Mouse (Mus musculus): ENCODE measurements around the gene Fam149a. TPM values are rescaled to one million over a fixed set of nuclear protein-coding genes. Genes with fewer than 3 reads are reported as not detected.

Gene Fam149a
- polyA plus RNA-seq, 1 experiment from 2014 or later: 1.6 TPM

DNA sequence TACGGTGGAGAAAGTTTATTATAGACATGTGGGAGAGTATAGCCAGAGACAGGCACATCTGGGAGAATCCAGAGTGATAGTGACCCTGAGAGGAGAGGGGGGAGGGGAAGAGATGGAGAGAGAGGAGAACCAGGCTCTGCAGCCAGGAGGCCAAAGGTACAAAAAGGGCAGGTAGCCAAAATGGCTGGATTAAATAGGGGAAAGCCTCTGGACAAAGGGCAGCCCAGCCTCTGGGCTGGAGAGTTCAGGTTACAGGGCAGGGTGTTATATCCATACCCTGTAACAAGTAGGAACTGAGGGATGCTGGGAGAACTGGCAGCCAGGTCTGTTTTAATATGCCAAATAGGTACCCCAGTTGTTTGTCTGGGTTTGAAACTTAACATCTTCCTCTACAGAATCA, 18.9 kb downstream of the Fam149a start:
- no peaks in the 10 kb centered on the region for H3K36me3 ChIP-seq
- no peak for DNase-seq
- H3K27ac ChIP-seq: no peak overlapping the region

DNA sequence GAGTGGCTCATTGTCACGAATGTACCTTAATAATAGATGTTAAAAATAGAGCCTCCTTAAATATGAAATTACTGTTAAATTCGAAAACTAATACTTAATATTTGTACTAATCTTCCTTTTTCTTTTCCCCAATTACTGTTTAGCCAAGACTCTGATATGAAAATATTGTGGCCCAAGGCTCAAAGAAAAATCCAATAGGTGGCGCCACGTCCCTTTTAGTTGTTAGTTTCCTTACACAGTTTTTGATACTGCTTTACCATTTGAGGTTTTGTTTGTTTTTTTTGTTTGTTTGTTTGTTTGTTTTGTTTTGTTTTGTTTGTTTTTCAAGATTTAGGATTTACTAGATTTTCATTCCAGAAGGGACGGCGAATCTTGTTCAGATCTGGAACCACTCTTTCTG, 19.8 kb downstream of the Fam149a start:
- Histone ChIP-seq H3K27ac (no peak overlapping the region), H3K4me1 (replicated peaks) (no peaks in the 10 kb centered on the region), H3K9ac (no peak overlapping the region), H3K4me3 (replicated peaks) (no peak overlapping the region), H3K27me3 (peaks cover 7% of the 10 kb centered on the region; the same call in 1 of the 2 replicates), H3K9me3 (replicated peaks) (no peaks in the 10 kb centered on the region), H3K4me2 (no peak overlapping the region), H3K36me3 (no peaks in the 10 kb centered on the region)
- DNase-seq (no peak), ATAC-seq (ENCODE audit: low read depth) (no peak)
- 41% methylated on average over 6 of the region's 6 CpGs for WGBS (ENCODE audit: insufficient replicate concordance)

More for the DNA sequence above, 18.9 kb downstream of the Fam149a start:
- Histone ChIP-seq H3K4me3 (replicated peaks) (no peak overlapping the region), H3K9ac (no peak overlapping the region), H3K9me3 (replicated peaks) (no peaks in the 10 kb centered on the region), H3K4me2 (no peak overlapping the region), H3K27me3 (peaks cover 5% of the 10 kb centered on the region; the same call in 1 of the 2 replicates), H3K4me1 (replicated peaks) (no peaks in the 10 kb centered on the region)
- WGBS (ENCODE audit: insufficient replicate concordance): 65% methylated on average over 1 of the region's 1 CpGs
- ATAC-seq (ENCODE audit: low read depth): peak; percentile 48; the same call in 1 of the 2 replicates

DNA sequence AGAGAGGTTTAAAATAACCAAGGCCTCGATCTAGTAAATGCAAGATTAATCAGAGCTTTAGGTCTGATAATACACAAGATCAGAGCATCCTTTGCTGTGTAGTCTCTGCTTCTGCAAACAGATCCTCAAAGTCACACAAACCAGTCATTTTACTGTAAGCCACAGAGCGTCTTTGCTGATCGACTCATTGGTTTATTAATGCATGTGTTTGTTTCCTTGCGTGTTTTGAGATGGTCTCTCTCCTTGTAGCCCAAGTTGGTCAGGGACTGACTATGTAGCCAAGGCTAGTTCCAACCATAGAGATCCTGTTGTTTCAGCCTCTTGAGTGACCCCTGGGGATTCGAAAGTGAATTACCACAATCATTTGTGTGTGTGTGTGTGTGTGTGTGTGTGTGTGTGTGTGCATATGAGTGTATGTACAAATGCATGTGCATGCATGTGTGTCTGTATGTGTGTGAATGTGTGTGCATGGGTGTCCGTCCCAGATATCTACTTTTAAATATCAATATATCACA, 22.9 kb downstream of the Fam149a start:
- H3K4me2 ChIP-seq: no peak overlapping the region
- no peak overlapping the region for H3K4me3 ChIP-seq (replicated peaks)
- no peaks in the 10 kb centered on the region for H3K4me1 ChIP-seq (replicated peaks)
- no peaks in the 10 kb centered on the region for H3K36me3 ChIP-seq
- 59% methylated on average over 6 of the region's 6 CpGs for WGBS (ENCODE audit: insufficient replicate concordance)
- ATAC-seq (ENCODE audit: low read depth): no peak
- H3K27ac ChIP-seq: no peak overlapping the region
- peaks cover 7% of the 10 kb centered on the region; the same call in 1 of the 2 replicates for H3K27me3 ChIP-seq
- no peak overlapping the region for H3K9ac ChIP-seq
- H3K9me3 ChIP-seq (replicated peaks): no peaks in the 10 kb centered on the region
- no peak for DNase-seq

DNA sequence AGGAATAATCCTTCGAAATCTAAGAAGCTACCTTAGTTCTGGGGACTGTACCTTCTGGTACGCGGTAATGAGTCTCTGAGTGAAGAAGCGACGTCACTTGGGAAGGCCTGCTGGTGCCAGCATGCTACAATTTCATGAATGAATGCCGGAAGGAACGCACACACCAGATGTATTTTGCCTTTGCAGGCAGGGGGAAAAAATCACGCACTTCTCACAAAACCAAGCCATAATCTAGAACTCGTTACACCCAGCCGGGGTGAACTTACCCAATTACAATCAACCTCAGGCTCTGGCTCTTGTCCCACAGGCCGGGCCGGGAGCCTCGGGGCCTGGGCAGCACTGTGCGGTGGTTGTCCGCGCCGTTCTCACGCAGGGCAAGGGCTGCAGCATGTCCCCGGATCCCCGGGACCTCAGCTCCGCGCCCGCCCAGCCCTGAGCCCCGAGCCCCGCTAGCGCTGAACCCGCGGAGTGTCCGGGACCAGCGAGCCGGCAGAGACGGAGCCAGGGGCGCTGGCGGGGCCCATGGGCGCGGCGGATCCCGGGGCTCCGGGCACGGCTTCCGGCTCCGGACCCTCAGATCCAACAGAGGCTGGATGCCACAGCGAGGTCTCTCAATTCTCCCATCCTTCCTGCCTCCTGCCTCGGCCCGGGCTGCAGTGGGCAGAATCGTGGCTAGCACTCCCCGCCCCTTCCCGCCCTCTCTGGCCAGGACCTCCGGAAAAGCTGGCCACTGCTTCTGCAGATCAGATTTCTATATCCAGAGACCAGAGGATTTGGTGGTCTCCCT, 23.8 kb downstream of the Fam149a start:
- Histone ChIP-seq H3K27ac (no peak overlapping the region), H3K4me1 (replicated peaks) (no peaks in the 10 kb centered on the region), H3K9me3 (replicated peaks) (no peaks in the 10 kb centered on the region), H3K4me3 (replicated peaks) (peak overlapping the region; percentile 55), H3K9ac (peak overlapping the region; percentile 58), H3K27me3 (peaks cover 7% of the 10 kb centered on the region; the same call in 1 of the 2 replicates), H3K4me2 (peak overlapping the region; percentile 60), H3K36me3 (no peaks in the 10 kb centered on the region)
- no peak for DNase-seq
- ATAC-seq (ENCODE audit: low read depth): peak; percentile 54
- 9% methylated on average over 46 of the region's 49 CpGs for WGBS (ENCODE audit: insufficient replicate concordance)

DNA sequence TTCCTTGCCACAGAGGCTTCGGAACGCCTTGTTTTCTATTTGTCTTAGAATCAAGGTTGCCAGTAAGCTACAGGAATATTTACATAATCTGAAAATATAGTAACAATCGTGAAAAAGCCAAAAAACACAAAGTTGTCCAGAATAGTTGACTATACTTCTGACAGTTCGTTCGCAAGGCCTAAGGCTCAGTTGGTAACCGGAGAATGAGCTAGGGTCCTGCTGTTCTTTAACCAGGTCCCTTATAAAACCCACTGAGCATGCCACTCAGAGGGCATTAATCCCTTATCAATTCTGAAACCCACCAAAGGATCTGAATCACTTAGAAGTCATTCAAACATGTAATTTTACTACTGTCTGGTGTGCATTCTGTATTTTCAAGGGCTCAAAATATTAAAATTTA, 26.3 kb downstream of the Fam149a start:
- 65% methylated on average over 6 of the region's 6 CpGs for WGBS (ENCODE audit: insufficient replicate concordance)
- ATAC-seq (ENCODE audit: low read depth): no peak

DNA sequence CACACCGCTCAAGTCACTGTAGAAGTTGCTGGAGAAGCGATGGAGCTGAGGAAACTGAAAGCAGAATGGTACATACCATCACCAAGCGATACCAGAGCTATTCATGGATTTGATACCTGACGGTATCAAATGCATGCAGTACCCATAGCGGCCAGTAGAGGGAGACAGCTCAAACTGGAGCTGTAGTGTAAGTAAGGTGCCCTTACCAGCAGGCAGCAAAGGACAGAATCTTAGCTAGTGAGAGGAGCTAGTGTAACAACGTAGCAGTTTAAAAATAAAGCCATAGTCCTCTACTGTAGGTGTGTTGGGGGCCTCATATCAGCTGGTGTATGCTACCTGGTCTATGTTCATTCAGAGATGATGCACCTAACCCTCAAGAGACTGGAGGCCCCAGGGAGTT, 37.1 kb downstream of the Fam149a start:
- no peak overlapping the region for H3K4me2 ChIP-seq
- ATAC-seq (ENCODE audit: low read depth) (0 out of 2 replicates have a peak, but pooled peaks have one; percentile 23), DNase-seq (peak; percentile 14)
- 15% methylated on average over 6 of the region's 6 CpGs for WGBS (ENCODE audit: insufficient replicate concordance)
- no peaks in the 10 kb centered on the region for H3K36me3 ChIP-seq
- H3K4me3 ChIP-seq (replicated peaks): no peak overlapping the region
- H3K9me3 ChIP-seq (replicated peaks): no peaks in the 10 kb centered on the region
- H3K27me3 ChIP-seq: no peaks in the 10 kb centered on the region
- no peaks in the 10 kb centered on the region for H3K4me1 ChIP-seq (replicated peaks)
- no peak overlapping the region for H3K27ac ChIP-seq
- H3K9ac ChIP-seq: no peak overlapping the region

More for the DNA sequence above, 26.3 kb downstream of the Fam149a start:
- no peak for DNase-seq
- Histone ChIP-seq H3K9ac (no peak overlapping the region), H3K9me3 (replicated peaks) (no peaks in the 10 kb centered on the region), H3K27me3 (peaks cover 7% of the 10 kb centered on the region; the same call in 1 of the 2 replicates), H3K27ac (no peak overlapping the region), H3K4me3 (replicated peaks) (no peak overlapping the region), H3K36me3 (no peaks in the 10 kb centered on the region; the same call in 1 of the 2 replicates), H3K4me1 (replicated peaks) (no peaks in the 10 kb centered on the region), H3K4me2 (no peak overlapping the region)

DNA sequence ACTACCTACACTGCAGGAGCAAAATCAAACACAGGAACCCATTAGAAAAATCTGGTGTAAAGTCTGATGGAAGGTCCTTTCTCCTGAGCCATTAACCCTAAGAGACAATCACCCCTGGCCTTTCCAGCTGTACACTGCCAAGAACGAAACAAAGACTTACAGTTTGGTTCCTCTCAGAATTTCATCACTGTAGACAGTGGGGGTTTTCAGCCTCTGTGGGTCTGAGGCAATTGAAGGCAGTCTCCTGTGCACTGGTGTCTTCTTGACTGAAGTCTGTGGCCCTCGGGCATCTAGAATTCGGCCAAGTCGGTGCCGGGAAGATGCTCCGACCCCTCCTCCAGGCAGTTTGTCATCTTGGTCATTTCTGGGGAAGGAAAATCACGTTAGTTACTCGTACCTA, 37.8 kb downstream of the Fam149a start:
- Histone ChIP-seq H3K36me3 (no peaks in the 10 kb centered on the region), H3K27me3 (no peaks in the 10 kb centered on the region), H3K9me3 (replicated peaks) (no peaks in the 10 kb centered on the region), H3K4me2 (no peak overlapping the region), H3K9ac (no peak overlapping the region), H3K27ac (no peak overlapping the region), H3K4me1 (replicated peaks) (no peaks in the 10 kb centered on the region), H3K4me3 (replicated peaks) (no peak overlapping the region)
- WGBS (ENCODE audit: insufficient replicate concordance): 75% methylated on average over 8 of the region's 8 CpGs
- DNase-seq: no peak
- ATAC-seq (ENCODE audit: low read depth): no peak

DNA sequence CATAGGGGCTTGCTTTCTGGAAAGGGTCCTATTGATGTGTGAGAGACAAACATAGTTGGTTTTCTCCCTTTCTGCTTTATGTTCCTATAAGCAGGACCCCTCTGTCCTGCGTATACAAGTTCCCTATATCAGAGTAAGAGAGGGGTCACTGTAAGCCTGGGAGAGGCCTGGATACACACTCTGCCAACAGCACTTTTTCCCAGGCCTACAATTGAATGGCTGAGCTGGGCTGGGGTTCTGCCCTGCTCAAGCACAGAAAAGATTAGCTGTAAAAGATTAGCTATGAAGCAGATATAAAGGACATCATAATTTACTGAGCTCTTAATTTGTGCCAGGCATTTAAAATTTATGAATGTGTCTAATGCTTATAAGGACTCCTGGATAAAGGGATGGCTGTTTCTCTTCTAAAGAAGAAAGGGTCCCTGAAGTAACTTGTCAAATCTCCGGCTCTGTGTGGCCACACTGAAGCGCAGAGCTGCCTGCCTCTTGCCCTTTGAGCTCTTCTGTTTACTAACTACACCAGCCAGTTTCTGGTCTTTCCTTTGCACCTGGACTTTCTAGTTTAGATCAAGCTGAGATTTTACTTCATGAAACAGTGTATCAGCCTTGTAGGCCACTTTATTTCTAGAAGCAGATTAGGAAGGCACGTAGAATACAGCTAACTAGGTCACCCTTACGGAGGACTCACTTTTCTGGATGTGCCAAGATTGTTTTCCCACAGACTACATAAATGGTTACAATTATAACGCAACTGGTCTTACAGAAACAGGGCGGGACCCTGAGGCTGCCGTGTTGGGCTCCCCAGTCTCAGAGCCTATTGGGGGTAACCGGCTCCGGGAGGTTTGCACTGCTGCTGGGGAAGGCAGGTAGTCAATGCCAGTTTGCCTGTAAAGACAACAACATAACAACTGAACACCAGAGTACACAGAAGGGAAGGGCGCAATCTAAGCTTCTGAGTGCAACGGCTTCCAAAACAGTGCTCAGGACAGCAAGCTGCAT, 40.2 kb downstream of the Fam149a start:
- no peak overlapping the region for H3K9ac ChIP-seq
- H3K4me2 ChIP-seq: no peak overlapping the region
- H3K36me3 ChIP-seq: no peaks in the 10 kb centered on the region
- ATAC-seq (ENCODE audit: low read depth) (peak; percentile 47; the same call in 1 of the 2 replicates), DNase-seq (no peak)
- no peaks in the 10 kb centered on the region for H3K27me3 ChIP-seq
- no peaks in the 10 kb centered on the region for H3K9me3 ChIP-seq (replicated peaks)
- H3K4me1 ChIP-seq (replicated peaks): no peaks in the 10 kb centered on the region
- WGBS (ENCODE audit: insufficient replicate concordance): 64% methylated on average over 12 of the region's 12 CpGs
- H3K4me3 ChIP-seq (replicated peaks): no peak overlapping the region
- H3K27ac ChIP-seq: peak overlapping the region; percentile 63

DNA sequence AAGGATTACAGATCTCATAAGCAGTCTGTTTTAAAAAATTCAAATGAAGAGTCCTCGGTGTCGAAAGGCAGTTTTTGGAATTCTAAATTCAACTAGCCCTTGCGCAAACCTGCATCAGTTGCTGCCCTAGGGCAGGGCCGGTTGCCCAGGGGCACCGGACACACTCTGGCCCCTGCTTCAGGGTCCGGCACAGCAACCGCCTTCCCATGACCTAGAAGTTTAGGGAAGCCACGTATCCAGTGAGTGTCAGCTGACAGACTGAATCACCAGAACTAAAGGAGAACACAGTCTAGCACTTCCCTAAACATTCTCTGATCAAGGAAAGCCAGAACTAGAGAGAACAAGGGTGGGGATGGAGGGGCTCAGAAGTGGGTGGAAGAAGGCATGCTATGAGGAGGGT, 48.6 kb downstream of the Fam149a start:
- peaks cover 5% of the 10 kb centered on the region; the same call in 1 of the 2 replicates for H3K4me1 ChIP-seq (replicated peaks)
- no peaks in the 10 kb centered on the region for H3K27me3 ChIP-seq
- peak overlapping the region; percentile 33; the same call in 1 of the 2 replicates for H3K9ac ChIP-seq
- WGBS (ENCODE audit: insufficient replicate concordance): 4% methylated on average over 8 of the region's 8 CpGs
- ATAC-seq (ENCODE audit: low read depth) (peak; percentile 62), DNase-seq (no peak)
- H3K4me3 ChIP-seq (replicated peaks): peak overlapping the region; percentile 59
- no peaks in the 10 kb centered on the region for H3K36me3 ChIP-seq
- H3K4me2 ChIP-seq: peak overlapping the region; percentile 66
- H3K9me3 ChIP-seq (replicated peaks): no peaks in the 10 kb centered on the region
- H3K27ac ChIP-seq: no peak overlapping the region

DNA sequence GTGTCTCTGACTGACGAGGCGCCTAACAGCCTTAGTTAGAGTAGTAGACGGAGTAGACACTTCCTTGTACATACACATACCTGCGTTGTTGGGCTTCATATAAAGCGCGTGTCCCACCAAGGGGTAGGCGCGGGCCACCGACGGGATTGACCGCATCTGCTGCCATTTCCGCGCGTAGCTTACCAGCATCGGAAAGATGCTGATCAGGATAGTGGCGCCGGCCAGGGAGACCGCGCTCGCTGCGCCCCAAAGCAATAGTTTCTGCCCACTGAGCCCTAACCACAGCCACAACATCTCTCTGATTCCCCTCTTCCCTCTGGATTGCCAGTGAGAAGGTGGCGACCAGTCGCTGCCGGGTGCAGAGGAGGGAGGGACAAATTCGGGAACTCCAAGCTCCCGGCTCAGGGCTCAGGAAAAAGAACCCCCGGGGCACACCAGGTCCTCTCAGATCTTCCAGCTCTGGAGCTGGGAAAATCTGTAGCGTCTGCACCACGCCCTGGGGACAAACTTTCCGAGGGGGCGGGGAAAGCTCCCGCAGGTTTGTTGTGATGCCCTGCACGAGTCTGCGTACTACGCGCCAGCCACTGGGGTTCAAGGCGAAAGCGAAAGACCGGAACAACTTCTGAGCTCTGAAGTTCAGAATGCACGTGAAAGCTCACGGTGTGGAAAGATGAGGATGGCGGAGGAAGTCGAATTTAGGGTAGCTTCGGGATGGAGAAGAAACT, 49.2 kb downstream of the Fam149a start, which contains the start of gene Cyp4v3:
Gene Cyp4v3 (minus strand): TSS at position 532 of the 725 bp plus-strand sequence.
- ATAC-seq (ENCODE audit: low read depth) (peak; percentile 68), DNase-seq (peak; percentile 9)
- Histone ChIP-seq H3K27me3 (no peaks in the 10 kb centered on the region), H3K27ac (no peak within 1 kb of the TSS; the same call in 1 of the 2 replicates), H3K36me3 (no peaks in the 10 kb centered on the region), H3K4me1 (replicated peaks) (peaks cover 5% of the 10 kb centered on the region; the same call in 1 of the 2 replicates), H3K9me3 (replicated peaks) (no peaks in the 10 kb centered on the region), H3K4me2 (peak within 1 kb of the TSS; percentile 66), H3K9ac (peak within 1 kb of the TSS; percentile 50), H3K4me3 (replicated peaks) (peak within 1 kb of the TSS; percentile 59)
- WGBS (ENCODE audit: insufficient replicate concordance): 1% methylated on average over 44 of the region's 44 CpGs

All from liver, embryonic 13.5 days (tissue).